Mouse (Mus musculus): ENCODE data around the gene Fbxl4.

Gene Fbxl4

DNA sequence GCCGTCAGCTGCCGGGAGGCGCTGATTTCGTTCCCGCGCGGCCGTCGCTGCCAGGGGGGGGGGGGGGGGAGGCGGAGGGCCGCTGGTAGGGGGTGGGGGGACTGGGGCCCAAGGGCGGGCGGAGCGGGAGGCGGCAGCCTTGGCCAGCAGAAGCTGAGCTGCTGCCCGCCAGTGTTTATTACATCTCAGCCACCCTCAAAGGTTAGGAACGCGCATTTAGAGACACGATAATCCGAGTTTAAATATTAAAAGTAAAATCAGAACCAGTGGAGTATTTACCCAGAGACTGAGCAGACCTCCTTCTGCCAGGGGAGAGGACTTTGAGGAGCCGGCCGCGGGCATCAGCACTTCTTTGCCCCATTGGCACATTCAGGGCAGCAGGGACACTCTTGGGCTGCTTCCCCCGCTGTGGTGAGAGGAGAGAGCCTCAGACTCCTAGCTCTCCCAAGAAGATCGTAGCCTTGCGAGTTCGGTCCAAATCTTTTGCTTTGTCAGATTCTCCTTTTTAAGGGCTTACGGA, 120.4 kb downstream of the Fbxl4 start:
- DNase-seq = no peak

DNA sequence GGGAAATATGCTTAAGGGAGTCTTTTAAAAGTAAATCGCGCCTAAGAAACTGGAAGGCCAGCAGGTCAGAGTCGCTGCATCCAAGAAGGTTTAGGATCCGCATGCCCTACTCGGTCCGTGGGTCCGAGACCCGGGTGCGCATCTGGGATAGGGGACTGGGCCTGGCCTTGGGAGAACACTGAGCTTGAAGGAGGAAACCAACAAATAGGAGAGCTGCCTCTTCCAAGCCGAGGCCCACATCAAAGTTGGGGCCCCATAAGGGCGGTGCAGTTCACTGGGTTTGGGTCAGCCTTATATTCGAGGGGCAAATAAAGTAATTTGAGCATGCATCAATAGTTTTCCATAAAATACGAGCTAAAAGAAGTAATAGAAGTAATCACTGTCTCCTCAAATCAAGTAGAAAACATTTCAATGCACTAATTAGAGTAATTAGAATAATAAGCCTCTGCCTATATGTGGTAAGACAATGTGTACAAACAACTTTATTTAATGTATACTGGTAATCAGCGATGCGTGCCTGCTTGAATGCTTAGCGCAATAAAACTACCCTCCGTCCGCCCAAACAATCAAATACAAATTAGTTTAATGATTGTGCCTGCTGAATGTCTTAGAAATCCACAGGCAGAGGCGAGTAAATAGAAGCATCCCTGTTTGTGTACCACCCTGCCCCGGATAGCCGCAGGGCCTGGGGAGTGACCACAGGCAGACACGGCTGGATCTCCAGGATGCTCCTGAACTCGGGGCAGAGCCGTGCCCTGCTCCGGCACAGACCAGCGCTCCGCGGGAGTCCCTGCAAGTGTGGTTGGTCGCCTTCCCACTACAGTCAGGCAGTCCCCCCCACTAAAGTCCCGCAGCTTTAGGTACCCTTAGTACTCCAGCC, 121.4 kb downstream of the Fbxl4 start:
- no peak for DNase-seq

DNA sequence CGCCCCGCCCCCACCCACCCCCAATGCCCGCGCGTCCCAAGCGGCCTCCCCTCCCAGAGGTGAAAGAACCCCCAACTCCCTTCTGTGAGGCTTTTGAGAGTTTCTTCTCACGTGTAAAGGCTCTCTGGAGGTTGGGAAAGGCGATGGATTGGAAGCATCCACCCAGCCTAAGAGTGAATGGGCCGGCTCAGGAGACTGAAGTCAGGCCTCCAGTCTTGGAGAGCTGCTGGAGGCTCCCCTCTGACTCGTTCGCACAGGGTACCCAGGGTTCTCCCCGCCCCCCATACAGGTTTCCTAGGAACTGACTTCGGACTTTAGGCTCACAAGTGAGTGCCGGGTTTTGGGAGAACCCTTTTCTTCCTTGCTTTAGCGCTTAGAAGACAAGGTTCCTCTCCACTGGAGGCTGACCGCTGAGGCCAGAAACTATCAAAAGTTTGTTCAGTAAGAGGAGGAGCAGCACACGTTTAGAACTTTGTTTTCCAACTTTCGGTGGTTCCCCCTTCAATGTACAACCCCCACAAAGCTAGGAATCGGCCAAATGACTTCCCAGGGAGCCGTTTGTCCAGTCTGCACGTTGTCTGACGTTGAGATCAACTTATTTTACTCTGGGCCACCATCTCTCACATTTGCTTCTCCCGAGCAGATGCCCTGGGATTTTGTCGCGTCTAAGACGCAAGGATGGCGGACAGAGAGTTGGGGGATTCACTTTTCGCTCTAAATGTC, 122.2 kb downstream of the Fbxl4 start:
- no peak for DNase-seq

DNA sequence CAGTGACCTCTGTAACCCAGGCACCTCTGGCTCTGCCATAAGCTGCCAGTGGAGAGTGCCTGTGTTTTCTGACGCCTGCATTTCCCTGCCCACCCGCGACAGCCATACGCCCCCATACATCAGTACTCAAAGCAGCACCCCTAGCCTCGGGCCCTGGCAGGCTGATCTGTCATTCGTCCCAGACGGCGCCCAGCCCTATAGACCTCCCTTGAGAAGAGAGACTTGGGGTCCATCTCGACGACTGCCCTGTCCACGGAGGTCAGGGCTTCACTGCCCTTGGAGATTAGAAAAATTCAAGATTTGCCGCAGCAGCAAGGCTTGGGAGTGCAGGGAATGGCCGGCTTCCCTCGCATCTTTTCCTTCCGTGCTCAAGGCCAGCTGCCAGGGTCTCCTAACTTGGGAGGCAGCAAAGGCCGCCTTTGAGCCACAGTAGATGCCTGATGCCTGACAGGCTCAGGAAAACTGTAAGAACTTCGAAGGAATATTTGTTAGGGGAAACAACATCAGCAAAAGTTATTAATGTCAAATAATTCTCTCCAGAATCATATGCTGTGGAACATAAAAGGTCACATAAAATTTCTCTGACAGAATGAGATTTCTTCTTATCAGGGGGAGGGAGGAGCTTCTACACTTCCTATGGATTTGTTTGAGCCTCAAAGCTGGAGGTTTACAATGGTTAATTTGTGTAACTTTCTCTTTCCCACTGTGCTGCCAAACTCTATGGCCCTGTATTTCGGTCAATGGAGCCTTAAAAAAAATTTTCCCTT, 122.9 kb downstream of the Fbxl4 start:
- DNase-seq = no peak

DNA sequence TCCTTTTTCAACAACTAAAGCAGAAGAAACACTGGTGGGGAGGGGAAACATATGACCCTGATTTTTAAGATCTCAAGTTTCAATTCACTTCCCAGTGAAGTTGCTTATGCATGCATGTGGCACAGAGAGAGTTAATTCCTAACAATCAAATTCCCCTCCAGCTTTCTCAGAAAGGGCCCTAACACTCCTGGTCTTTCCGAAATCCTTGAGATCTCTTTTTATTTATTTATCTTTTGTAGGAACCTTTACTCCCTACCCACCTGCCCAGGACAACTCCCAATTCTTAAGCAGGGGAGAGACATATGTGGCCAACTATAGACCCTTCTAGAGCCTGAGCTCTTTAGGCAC, 123.5 kb downstream of the Fbxl4 start:
- no peak for DNase-seq

DNA sequence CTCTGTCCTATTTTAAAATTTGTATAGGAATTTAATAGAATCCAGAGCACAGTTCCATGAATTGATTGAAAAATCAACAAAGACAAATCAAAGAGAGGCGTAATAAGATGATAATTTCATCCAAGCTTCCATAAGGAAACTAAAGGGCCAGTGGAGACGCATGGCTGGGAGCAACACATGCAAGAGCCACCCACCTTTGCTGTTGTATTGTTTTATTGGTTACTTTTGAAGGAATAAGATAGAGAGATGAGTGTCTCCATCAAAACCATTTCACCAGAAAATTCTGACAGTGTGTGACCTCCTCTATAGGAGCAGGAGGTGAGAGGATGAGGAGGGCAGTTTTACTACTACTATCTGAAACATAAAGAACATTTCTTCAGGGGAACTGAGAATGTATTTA, 124.8 kb downstream of the Fbxl4 start:
- DNase-seq = no peak

DNA sequence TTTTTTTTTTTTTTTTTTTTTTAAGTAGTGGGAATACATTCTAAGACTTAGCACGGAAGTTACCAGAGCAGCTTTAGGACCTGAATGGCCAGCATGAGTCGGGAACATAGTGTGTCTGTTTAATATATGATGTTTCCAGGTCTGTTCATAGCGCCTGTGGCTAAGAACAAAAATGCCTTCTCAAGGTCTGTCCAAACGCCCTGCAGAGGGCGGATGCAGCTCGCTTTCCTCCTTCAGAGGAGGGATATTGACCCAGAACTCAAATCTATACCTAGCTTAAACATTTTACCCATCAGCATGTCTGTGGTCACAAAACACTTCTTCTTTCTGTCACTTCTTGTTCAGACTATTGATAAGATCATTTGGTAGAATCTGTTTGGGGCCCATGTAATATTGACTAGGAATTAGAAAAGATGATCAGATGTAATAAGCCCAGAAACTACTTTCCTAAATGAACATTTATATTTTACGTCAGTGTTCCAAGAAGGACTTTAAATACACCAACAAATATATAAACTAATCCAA, 125.5 kb downstream of the Fbxl4 start:
- no peak for DNase-seq

DNA sequence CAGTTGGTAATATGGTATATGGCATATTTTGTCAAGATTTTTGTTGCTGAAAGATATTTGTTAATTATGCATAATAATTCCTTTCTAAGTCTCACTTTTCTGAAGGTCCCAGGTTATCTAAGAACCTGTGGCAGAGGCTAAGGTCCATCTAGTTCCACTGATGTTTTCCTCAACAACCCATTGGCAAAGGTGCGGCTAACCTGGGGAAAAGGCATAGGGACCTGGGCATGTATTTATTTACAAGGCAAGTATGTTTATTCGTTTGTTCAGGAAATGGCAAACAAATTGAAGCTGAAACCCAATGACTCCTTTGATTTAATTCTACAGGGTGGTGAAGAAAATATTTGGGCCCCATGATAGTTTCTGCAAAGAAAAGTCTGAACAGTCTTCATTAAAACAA, 126.2 kb downstream of the Fbxl4 start:
- DNase-seq = no peak

Measured in cerebellum, adult 9-10 months (tissue).